Mouse (Mus musculus) megakaryocyte progenitor cell, adult 5-6 weeks (primary cell): ENCODE measurements at regions not wholly inside any gene's neighbourhood (a gene's known extent, or its start where the extent isn't known, plus 50 kb on each side); places are given as distances from the start of the nearest gene placed in this dataset.

ENCODE experiments used
- ATAC-seq: replicated peaks from 2 replicates; pipeline ENCODE4 v1.8.0; 2016; ENCODE audit warnings: mild to moderate bottlenecking, moderate TSS enrichment, inconsistent platforms; ENCODE audit not compliant: poor library complexity

GRCm38 (mm10) chr15:36891851-36892250, 115.7 kb downstream of the Zfp706 start:
- no peak for ATAC-seq

- ATAC-seq: no peak
Observed at GRCm38 (mm10) chr15:36891296-36891695, 116.3 kb downstream of the Zfp706 start.

GRCm38 (mm10) chr15:36889072-36889471, 118.5 kb downstream of the Zfp706 start:
- no peak for ATAC-seq

GRCm38 (mm10) chr15:36888351-36889069, 119.1 kb downstream of the Zfp706 start:
- peak; percentile 42; the same call in 1 of the 2 replicates for ATAC-seq

GRCm38 (mm10) chr15:36884671-36885365, 122.8 kb downstream of the Zfp706 start:
- no peak for ATAC-seq

- no peak for ATAC-seq
Observed at GRCm38 (mm10) chr15:36884074-36884473, 123.5 kb downstream of the Zfp706 start.

- no peak for ATAC-seq
Observed at GRCm38 (mm10) chr15:36883156-36883555, 124.4 kb downstream of the Zfp706 start.

- no peak for ATAC-seq
Observed at GRCm38 (mm10) chr15:36881576-36881975, 126.0 kb downstream of the Zfp706 start.

GRCm38 (mm10) chr15:36880602-36881001, 127.0 kb downstream of the Zfp706 start:
- no peak for ATAC-seq

- ATAC-seq: peak; percentile 89
Observed at GRCm38 (mm10) chr15:36879587-36879986, 128.0 kb downstream of the Zfp706 start.

GRCm38 (mm10) chr15:36878960-36879359, 128.6 kb downstream of the Zfp706 start:
- ATAC-seq: peak; percentile 2; the same call in 1 of the 2 replicates

GRCm38 (mm10) chr15:36878276-36878675, 129.3 kb downstream of the Zfp706 start:
- ATAC-seq: no peak

- ATAC-seq: no peak
Observed at GRCm38 (mm10) chr15:36877501-36877900, 130.1 kb downstream of the Zfp706 start.

- ATAC-seq: peak; percentile 60
Observed at GRCm38 (mm10) chr15:36875980-36876778, 131.4 kb downstream of the Zfp706 start.

GRCm38 (mm10) chr15:36874555-36874954, 133.0 kb downstream of the Zfp706 start:
- no peak for ATAC-seq

- no peak for ATAC-seq
Observed at GRCm38 (mm10) chr15:36873884-36874243, 133.7 kb downstream of the Zfp706 start.

GRCm38 (mm10) chr15:36873058-36873883, 134.3 kb downstream of the Zfp706 start:
- ATAC-seq: no peak

- ATAC-seq: no peak
Observed at GRCm38 (mm10) chr15:36872566-36872965, 135.0 kb downstream of the Zfp706 start.

GRCm38 (mm10) chr15:36870717-36871116, 136.9 kb downstream of the Zfp706 start:
- no peak for ATAC-seq

GRCm38 (mm10) chr15:36870094-36870493, 137.5 kb downstream of the Zfp706 start:
- ATAC-seq: no peak

GRCm38 (mm10) chr15:36866088-36866487, 141.5 kb downstream of the Zfp706 start:
- peak; percentile 71 for ATAC-seq
